Mouse (Mus musculus): ENCODE data around the gene Znhit6. TPM values are rescaled to one million over a fixed set of nuclear protein-coding genes. Genes with fewer than 3 reads are reported as not detected.

Gene Znhit6
- polyA plus RNA-seq, 1 experiment from 2014 or later = 29.8 TPM

DNA sequence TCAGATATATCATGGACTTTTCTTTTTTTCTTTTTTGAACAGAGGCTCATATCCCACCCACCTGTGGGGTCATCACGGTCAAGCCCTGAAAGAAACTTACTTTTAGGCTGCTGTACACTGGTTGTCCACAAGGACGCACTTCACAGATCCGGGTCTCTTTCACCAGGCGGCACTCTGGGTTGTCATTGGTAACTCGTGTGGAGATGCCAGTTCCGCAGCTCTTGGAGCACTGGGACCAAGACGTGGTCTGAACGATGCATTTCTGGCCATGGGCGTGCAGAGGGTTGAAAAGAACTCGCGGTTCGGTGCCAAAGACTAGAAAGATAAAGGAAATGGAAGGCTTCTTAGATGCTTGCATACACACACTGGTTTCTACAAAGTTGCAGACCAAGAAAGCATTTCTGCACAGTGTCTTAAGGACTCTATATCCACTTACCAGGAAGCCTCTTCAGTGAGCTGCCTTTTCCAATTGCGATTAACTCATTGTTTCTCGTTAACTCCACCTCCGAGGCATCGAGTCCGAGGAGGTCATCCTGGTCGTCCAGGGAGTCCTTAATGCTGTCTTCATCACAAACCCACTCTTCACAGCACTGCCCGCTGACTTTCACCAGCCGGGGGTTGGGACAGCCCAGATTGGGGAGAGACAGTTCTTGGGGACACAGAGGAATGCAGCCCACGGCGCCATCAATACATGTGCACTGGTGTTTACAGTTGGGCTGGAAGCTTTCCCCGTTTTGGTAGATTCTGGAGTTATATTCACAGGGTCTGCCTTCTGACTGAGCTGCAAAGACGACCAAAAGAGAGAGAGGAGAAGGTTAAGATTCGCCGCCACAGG is 72.3 kb downstream of the Znhit6 start:
- H3K27me3 ChIP-seq (replicated peaks) = no peaks in the 10 kb centered on the region
- H3K4me1 ChIP-seq = peaks cover 27% of the 10 kb centered on the region
- no peaks in the 10 kb centered on the region for H3K9me3 ChIP-seq
- peak overlapping the region; percentile 89 for H3K4me2 ChIP-seq
- H3K36me3 ChIP-seq = no peaks in the 10 kb centered on the region
- peak overlapping the region; percentile 67 for H3K4me3 ChIP-seq (replicated peaks)
- H3K27ac ChIP-seq = peak overlapping the region; percentile 95
- no peak for ATAC-seq (ENCODE audit: insufficient read depth, low FRiP score, low read depth)
- WGBS = 26% methylated on average over 26 of the region's 26 CpGs
- peak overlapping the region; percentile 74; the same call in 1 of the 2 replicates for H3K9ac ChIP-seq

DNA sequence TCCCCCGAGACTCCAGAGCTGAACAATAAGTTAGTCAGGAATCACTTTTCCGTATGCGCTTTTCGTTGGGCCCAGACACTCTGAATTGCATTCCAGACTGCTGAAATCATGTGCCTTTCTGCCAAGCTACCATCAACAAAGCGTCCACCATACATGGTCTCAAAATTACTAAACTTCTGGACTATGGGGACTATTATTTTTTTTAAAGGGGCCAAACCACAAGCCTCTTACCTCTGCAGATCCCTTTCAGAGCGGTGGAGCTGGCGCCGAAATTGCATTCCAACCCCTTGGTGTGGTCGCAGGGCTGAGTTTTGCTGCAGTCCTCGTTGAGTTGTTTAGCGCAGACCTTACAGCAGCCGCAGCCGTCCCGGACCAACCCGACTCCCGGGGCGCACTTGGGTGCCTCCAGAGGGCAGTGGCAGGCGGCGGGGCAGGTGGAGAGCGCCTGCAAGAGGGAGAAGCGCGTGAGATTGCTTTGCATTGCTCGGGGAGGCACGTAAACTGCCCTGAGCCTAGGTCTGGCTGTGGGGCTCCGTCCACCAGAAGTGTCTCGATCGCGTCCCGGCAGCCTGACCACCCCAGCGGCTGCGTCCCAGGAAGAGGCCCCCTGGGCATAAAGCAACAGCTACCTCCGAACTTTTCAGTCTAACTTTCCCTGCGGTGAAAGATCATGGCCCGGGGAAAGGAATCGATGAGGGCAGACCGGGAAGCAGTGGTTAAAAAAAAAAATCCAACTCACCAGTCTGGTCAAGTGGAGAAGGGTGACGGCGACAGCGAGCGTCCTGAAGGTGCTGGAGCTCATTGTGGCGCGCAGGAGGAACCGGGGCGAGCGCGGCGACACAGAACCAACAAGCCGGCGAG is 73.2 kb downstream of the Znhit6 start:
- Histone ChIP-seq H3K9me3 (no peaks in the 10 kb centered on the region), H3K4me1 (peaks cover 27% of the 10 kb centered on the region), H3K27ac (peak overlapping the region; percentile 95), H3K4me3 (replicated peaks) (peak overlapping the region; percentile 67), H3K36me3 (no peaks in the 10 kb centered on the region), H3K9ac (peak overlapping the region; percentile 74), H3K27me3 (replicated peaks) (no peaks in the 10 kb centered on the region), H3K4me2 (peak overlapping the region; percentile 89)
- no peak for ATAC-seq (ENCODE audit: insufficient read depth, low FRiP score, low read depth)
- WGBS = under 1% methylated on average over 49 of the region's 49 CpGs

DNA sequence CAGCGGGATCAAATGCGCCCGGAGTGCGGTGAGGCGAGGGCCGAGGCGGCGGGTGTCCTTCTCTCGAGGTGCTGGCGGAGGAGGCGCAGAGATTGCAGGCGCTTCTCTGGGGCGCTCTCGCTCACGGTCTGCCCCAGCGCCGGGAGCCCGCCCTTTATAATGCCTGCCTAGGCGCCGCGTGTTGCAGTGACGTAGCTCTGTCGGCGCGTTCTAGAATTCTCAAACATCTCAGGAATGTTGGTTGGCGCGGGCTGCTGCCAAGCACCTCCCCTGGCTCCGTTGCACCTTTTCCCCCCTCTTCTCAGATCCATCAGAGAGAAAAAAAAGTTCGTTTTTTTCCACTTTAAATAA is 73.8 kb downstream of the Znhit6 start, which contains the start of gene Ccn1:
Gene Ccn1 (minus strand): TSS at position 130 of the 351 bp plus-strand sequence.
- WGBS = 0% methylated on average over 25 of the region's 29 CpGs
- peak within 1 kb of the TSS; percentile 95 for H3K27ac ChIP-seq
- H3K4me2 ChIP-seq = peak within 1 kb of the TSS; percentile 89
- ATAC-seq (ENCODE audit: insufficient read depth, low FRiP score, low read depth) = peak; percentile 69
- peak within 1 kb of the TSS; percentile 74 for H3K9ac ChIP-seq
- peaks cover 27% of the 10 kb centered on the region for H3K4me1 ChIP-seq
- H3K4me3 ChIP-seq (replicated peaks) = peak within 1 kb of the TSS; percentile 67
- H3K9me3 ChIP-seq = no peaks in the 10 kb centered on the region
- H3K27me3 ChIP-seq (replicated peaks) = no peaks in the 10 kb centered on the region
- no peaks in the 10 kb centered on the region for H3K36me3 ChIP-seq

DNA sequence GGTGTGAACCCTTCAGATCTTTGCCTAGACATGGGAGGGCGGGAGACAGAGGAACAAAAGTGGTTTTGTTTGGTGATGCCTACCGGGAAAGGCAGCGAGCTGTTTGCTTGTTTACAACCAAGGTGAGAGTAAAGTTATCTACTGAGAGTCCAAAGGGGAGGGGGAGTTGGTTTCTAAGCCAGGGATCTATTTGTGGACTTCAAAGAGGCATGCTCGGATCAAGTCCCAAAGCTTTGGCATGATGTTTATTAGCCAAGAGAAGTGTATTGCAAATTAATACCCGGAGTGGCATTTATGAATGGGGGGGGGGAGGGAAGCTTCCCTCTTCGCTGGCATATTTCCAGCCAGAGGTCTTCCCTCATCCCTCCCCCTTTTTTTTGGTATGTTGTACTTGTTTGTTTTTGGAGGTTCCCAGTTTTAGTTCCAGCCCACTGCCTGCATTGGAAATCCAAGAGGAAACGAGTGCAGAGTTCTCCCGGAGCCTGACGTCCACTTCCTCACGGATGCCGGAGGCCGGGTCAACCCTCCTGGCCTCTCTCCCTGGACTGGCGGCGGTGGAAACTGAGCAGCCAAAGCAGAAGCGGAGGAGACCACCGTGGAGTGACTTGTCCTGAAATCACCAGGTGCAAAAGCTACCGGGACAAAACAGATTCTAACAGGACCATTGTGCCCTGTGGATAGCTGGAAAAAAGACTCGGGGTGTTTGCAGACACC is 74.5 kb downstream of the Znhit6 start:
- Histone ChIP-seq H3K4me3 (replicated peaks) (peak overlapping the region; percentile 67), H3K27ac (peak overlapping the region; percentile 95), H3K9me3 (no peaks in the 10 kb centered on the region), H3K36me3 (no peaks in the 10 kb centered on the region), H3K4me2 (peak overlapping the region; percentile 89), H3K4me1 (peaks cover 27% of the 10 kb centered on the region), H3K27me3 (replicated peaks) (no peaks in the 10 kb centered on the region), H3K9ac (no peak overlapping the region)
- 2% methylated on average over 18 of the region's 18 CpGs for WGBS
- ATAC-seq (ENCODE audit: insufficient read depth, low FRiP score, low read depth) = no peak

DNA sequence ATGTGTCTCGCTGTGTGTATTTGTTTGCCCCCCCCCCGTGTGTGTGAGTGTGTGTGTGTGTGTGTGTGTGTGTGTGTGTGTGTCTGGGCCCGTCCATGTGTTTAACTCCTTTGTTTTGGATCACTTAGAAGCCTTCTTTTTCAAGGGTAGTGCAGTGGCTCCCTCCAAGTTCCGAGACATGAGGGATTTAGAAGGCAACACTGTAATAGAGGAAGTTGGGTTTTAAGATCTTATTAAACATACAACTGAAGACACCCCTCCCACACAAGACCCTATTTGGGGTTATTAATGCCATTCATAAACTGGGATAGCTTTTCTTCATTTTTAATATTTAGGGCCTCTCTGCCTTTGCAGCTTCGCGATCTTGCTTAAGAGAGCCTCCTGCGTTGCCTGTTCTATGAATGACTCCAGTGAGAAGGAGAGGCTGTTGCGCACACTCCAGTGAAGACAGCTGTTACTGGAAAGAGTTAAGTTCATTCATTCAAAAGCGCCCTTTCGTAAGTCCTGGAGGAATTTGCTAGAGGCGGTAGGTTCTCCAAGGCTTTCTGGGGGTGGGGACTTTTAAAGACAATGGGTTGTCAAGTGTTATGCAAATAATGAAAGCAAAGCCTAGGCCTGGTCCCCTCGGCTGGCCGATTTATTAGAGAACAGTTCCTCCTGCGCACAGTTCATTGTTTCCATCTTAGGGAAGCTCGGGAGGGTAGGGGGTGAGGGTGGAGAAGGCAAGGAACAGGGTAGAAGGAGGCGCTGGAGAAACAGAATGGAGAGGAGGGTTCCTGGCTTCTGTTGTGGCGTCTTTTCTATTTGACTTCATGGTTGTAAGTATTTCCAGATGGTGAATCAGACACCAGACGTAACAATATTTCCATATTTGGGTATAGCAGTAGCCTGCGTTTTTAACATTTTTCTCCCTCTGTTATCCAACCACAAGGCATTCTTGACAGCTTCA is 75.3 kb downstream of the Znhit6 start:
- no peak overlapping the region for H3K9ac ChIP-seq
- no peaks in the 10 kb centered on the region for H3K9me3 ChIP-seq
- WGBS = 9% methylated on average over 19 of the region's 19 CpGs
- no peaks in the 10 kb centered on the region for H3K36me3 ChIP-seq
- H3K4me3 ChIP-seq (replicated peaks) = peak overlapping the region; percentile 67
- peak overlapping the region; percentile 95 for H3K27ac ChIP-seq
- ATAC-seq (ENCODE audit: insufficient read depth, low FRiP score, low read depth) = peak; percentile 11; the same call in 1 of the 2 replicates
- peak overlapping the region; percentile 89 for H3K4me2 ChIP-seq
- no peaks in the 10 kb centered on the region for H3K27me3 ChIP-seq (replicated peaks)
- H3K4me1 ChIP-seq = peaks cover 27% of the 10 kb centered on the region

DNA sequence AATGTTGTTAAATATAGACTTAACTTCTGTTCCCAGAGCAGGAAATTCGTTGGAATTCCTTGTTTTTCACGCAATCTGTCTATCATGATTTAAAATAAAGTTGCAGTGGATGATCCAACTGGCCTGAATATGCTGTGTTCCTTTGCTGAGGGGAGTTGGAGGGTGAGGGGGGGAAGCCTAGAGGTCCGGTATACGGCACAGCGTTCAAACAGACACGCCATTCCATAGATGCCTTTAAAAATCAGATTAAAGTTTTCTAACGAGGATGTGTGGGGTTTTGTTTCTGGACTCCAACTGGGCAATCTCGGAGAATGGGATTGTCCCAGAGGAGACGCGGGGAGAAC is 75.9 kb downstream of the Znhit6 start:
- peak overlapping the region; percentile 89 for H3K4me2 ChIP-seq
- H3K27ac ChIP-seq = peak overlapping the region; percentile 95
- no peaks in the 10 kb centered on the region for H3K36me3 ChIP-seq
- ATAC-seq (ENCODE audit: insufficient read depth, low FRiP score, low read depth) = no peak
- no peaks in the 10 kb centered on the region for H3K9me3 ChIP-seq
- peak overlapping the region; percentile 67 for H3K4me3 ChIP-seq (replicated peaks)
- 16% methylated on average over 10 of the region's 10 CpGs for WGBS
- peaks cover 27% of the 10 kb centered on the region for H3K4me1 ChIP-seq
- H3K9ac ChIP-seq = no peak overlapping the region
- H3K27me3 ChIP-seq (replicated peaks) = no peaks in the 10 kb centered on the region

DNA sequence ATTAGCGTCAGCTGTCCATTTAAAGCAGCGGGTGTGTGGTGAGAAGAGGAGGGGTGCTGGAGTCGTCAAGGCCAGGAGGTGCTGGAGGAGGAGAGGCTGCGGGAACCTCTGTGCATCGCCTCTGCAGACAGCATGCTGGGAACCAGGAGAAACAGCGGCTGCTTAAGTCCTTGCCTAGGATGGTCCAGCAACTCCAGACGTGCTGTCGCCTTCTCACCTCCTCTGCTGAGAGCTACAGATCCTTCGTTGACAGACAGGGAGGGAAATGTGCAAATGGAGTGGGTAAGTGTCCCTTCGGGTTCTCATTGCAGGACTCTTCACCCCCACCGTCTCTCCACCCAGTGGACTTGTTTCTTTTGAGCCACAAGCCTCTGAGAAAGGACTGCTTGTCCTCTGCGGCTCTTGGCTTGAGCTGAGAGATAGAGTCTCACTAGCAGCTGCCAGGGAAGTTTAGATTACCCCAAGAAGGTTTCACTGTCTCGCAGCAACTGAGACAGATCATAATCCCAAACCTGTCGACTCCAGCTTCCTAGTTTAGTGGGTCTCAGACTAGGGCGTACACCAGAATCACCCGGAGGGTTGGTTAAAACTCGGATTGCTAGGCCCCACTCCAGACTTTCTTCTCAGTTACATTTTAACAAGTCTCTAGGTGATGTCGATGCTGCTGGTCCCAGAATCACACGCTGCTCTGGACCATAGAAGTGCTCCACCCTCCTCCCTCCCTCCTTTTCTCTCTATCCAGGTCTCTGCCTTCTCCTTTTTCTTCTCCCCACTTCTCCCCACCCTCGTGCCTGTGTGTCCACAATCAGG is 76.5 kb downstream of the Znhit6 start:
- Histone ChIP-seq H3K4me3 (replicated peaks) (peak overlapping the region; percentile 67), H3K4me2 (peak overlapping the region; percentile 89), H3K9ac (peak overlapping the region; percentile 35), H3K9me3 (no peaks in the 10 kb centered on the region), H3K36me3 (no peaks in the 10 kb centered on the region), H3K27ac (peak overlapping the region; percentile 95), H3K27me3 (replicated peaks) (no peaks in the 10 kb centered on the region), H3K4me1 (peaks cover 27% of the 10 kb centered on the region)
- 0 out of 2 replicates have a peak, but pooled peaks have one; percentile 4 for ATAC-seq (ENCODE audit: insufficient read depth, low FRiP score, low read depth)
- WGBS = 14% methylated on average over 20 of the region's 20 CpGs

DNA sequence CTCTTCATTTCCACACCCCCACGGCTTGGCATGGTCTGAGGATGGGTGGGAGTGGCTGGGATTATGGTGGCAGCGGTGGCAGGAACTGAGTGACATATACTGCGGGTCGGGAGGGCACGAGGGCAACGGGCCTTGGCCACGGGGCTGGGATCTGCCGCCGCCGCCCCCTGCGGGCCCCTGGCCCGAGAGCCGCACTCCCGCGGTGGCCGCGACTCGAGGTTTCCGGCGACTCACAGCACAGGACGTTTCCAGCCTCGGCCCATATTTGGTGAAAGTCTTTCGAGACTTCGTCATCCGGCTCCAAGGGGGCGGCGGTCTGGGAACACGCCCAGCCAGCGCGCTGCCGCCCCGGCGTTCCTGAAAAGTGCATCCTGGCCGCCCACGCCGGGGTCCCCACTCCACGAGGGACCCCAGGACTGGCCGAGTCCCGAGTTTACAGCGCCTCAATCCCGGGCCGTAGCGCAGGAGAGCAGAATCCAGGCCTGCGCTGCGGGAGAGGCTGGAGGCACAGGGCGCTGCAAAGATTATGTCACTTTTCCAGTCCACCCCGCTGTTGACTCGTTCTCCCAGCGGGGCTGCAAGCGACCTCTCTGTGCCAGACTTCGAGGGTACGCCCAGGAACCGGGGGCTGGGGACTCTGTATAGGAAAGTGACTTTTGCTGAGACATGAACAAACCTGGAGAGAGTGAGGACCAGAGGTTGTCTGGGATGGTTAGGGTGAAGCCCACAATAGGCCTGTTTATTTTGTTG is 77.4 kb downstream of the Znhit6 start:
- peak; percentile 41 for ATAC-seq (ENCODE audit: insufficient read depth, low FRiP score, low read depth)
- no peaks in the 10 kb centered on the region for H3K27me3 ChIP-seq (replicated peaks)
- H3K4me2 ChIP-seq = peak overlapping the region; percentile 89
- WGBS = under 1% methylated on average over 53 of the region's 53 CpGs
- H3K4me1 ChIP-seq = peaks cover 23% of the 10 kb centered on the region
- peak overlapping the region; percentile 95 for H3K27ac ChIP-seq
- H3K36me3 ChIP-seq = no peaks in the 10 kb centered on the region
- peak overlapping the region; percentile 66 for H3K9ac ChIP-seq
- H3K4me3 ChIP-seq (replicated peaks) = peak overlapping the region; percentile 67
- no peaks in the 10 kb centered on the region for H3K9me3 ChIP-seq

DNA sequence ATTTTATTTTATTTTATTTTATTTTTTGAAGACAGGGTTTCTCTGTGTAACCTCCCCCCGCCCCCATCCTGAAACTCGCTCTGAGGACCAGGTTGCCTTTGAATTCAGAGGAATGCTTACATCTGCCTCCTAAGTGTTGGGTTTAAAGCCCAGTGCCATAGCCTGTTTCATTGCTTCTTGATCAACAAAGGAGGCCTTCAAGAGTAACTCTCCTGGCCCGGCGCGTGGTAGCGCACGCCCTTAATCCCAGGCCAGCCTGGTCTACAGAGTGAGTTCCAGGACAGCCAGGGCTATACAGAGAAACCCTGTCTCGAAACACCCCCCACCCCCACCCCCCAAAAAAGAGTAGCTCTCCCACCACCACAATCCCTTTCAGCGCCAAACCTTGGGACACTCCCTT is 78.0 kb downstream of the Znhit6 start:
- no peaks in the 10 kb centered on the region for H3K36me3 ChIP-seq
- ATAC-seq (ENCODE audit: insufficient read depth, low FRiP score, low read depth) = no peak
- H3K4me1 ChIP-seq = peaks cover 21% of the 10 kb centered on the region
- peak overlapping the region; percentile 67 for H3K4me3 ChIP-seq (replicated peaks)
- no peaks in the 10 kb centered on the region for H3K27me3 ChIP-seq (replicated peaks)
- peak overlapping the region; percentile 89 for H3K4me2 ChIP-seq
- WGBS = 78% methylated on average over 9 of the region's 9 CpGs
- no peaks in the 10 kb centered on the region for H3K9me3 ChIP-seq
- H3K9ac ChIP-seq = no peak overlapping the region
- H3K27ac ChIP-seq = no peak overlapping the region

Data from stomach, embryonic 15.5 days (tissue).